Mouse (Mus musculus) heart, postnatal 10 days (tissue): ENCODE results near the gene Coq7. TPM values are rescaled to one million over a fixed set of nuclear protein-coding genes. Genes with fewer than 3 reads are reported as not detected.

Experiments used
- DNase-seq, 2 experiments: peaks; one replicate each; pipeline ENCODE4 v3.0.0; 2021
- intact Hi-C: fragments of 180-260 bp; cut with DNase I; formaldehyde crosslinking; loops from one replicate; pipeline ENCODE4 v1.15.1; 2025
- total RNA-seq, 2 experiments: library from RNA; stranded (reverse); gene quantifications; 2 replicates each; pipeline ENCODE4 v1.2.3; 2021

The Coq7 gene
- 100 to 1,000 TPM; 103 to 108 TPM for total RNA-seq

DNA sequence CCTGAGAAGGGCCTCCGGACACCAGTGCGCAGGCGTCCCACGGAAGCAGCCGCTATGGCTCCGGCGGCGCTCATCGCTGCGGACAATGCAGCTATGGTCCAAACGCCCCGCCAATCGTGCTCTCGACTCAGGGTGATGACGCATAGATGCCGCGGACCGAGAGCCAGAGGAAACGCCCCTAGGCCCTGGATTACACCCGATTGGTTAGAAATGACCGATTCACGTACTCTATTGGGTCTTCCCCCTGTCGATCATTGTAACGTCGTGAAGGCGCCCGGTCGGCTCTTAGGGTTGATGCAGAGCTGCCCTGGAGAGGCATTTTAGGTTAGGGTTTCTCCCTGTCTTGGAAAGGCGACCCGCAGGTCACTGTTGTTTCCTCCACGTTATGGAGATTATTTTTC, at the start of gene Coq7:
TSS of gene Coq7 (minus strand) at position 179 of the 401 bp plus-strand sequence.
- intact Hi-C loops: loop anchor here (2.0 kb wide), 1 partner anchor 52 kb away; the partner anchor contains the start of gene Tmc7

DNA sequence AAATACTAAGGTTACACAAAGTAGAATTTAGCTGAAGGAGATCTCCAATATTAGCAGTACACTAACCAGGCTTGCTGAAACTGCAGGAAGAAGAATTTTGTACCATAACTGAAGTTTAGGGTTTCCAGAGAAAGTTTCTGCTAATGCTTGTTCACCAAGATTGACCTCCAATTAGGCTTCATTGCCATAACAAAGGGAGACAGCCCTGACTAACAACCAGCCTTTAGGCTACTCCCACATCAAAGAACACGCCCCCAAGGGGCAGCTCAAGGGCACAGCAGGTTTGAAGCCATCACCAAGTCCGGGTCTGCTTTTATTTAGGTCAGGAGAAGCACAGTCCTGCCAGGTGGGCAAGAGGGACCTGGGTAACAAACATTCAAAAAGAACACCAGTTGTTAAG, 46.8 kb upstream of the Coq7 start:
- no peak for DNase-seq

More for the DNA sequence above, at the start of gene Coq7:
- DNase-seq: peak; percentile 97 to 98

DNA sequence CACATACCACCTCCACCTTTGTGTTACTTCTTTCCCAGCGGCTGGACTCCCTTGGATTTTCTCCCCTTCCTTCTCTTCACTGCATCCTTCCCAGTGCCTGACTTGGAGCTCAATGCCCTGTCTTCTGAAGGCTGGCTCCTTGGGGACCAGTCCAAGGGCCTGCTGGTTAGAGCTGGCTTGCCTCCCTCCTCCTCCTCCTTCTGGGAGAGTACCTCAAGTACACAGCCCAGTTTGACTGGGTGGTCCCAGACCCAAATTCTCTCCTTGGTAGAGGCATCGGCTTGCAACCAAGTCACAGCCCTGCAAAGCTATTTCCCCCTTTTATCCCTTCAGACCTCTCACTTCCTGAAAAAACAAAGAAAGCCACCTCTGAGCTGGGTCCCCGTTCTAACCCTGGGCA, 45.1 kb upstream of the Coq7 start:
- intact Hi-C loops: no loop called here
- DNase-seq: no peak

More for the DNA sequence above, 46.8 kb upstream of the Coq7 start:
- intact Hi-C loops: no loop called here

DNA sequence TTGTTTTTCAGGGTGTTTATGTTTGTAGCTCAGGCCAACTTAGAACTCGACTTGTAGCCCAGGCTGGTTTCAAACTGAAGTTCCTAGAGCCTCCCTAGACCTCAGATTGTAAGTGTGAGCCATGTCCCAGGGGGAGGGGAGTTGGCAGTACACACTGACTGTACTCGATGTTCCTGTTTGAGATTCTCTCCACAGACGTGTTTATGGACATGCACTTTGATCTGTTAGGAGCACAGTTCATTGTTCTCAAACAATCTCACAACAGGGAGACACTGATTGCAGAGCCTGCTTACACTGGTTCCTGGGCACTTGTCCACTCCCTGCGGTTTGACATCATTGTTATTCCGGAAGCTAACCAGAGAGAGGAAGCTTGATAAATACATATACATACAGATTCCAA, 38.9 kb upstream of the Coq7 start:
- DNase-seq: no peak
- intact Hi-C loops: no loop called here

DNA sequence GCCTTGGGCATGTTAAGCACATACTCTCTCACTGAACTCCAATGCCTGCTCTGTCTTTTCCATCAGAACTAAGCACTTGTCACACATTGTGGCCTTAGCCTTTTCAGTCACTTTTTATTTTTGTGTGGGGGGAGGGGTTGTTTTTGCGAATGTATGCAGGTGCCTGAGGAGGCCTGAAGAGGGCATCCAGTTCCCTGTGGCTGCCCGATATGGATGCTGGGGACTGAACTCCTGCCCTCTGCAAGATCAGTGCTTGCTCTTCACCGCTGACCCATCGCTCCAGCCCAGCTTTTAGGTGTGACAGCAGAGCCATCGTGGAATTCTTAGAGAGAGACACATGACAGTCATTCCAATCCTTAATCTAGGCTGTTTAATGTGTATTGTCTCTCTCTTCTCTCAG, 38.2 kb upstream of the Coq7 start:
- no peak for DNase-seq
- intact Hi-C loops: no loop called here

DNA sequence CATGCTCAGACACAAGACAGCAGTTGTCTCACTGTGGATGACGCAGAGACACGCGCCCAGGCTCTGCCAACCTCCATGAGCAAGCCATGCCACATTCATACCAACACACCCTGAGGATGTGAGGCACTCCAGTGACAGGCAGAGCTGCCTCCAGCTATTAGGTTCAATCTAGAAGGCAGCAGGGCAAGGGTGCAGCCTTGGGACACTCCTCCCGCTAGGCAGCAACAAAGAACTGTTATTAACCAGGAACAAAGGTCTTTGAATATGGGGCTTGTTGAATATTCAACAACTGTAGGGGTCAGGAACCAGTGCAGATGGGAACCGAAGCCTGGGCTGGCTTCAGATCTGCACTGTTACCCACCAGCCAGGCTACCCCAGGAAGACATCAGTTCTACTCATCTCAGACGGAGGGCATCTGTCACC, 36.0 kb upstream of the Coq7 start:
- no peak for DNase-seq
- intact Hi-C loops: no loop called here

DNA sequence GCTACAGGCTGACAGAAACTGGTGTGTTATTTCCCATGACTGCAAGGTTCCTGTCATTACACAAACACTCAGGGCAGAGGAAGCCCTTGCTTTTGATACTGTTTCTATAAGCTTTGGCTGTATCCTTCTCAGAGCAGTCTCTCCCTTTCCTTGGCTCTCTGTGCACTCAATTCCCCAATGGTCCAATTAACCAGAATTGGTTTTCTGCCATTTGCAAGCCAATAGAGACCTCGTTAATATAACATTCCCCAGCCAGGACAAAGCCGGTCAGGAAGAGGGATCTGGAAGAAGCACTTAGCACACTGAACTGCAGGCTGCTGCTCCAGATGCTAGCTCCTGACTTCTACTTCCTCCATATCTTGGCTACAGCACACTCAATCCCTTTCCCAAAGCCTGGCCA, 21.1 kb upstream of the Coq7 start:
- intact Hi-C loops: no loop called here
- DNase-seq: no peak

DNA sequence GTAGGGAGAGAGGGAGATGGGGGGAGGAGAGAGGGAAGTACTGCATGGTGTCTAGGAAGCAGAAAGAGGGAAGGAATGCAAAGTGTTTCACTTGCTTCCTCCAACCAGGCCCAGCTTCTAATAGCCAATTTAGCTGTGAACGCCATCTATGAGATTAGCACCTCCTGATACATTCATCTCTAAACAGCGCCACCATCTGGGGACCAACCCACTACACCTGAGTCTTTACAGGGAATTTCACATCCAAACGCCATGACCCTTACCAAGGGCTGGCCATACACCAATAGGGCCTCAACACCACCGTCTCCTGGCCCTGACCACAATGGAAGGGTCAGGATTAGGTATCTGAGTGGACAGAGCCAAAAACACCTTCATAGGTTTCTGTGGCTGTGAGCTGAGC, 20.7 kb upstream of the Coq7 start:
- DNase-seq: no peak
- intact Hi-C loops: no loop called here

DNA sequence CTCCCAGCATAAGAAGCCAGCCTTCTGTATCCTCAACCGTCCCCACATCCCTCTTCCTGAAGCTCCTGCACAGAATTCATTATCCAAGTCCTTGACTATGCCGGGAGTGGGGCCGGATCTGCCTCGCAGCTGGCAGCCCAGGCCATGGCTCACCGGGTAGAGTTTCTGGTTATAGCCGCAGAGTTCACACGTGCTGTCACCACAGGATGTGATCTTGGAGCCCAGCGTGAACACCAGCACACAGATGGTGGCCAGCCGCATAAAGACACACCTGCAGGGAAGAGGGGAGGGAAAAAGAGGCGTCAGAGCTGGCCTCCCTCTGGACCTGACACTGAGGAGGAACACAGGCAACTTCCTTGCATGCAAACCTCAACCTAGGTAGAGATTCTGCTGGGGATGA, 14.3 kb upstream of the Coq7 start:
- DNase-seq: no peak
- intact Hi-C loops: no loop called here

DNA sequence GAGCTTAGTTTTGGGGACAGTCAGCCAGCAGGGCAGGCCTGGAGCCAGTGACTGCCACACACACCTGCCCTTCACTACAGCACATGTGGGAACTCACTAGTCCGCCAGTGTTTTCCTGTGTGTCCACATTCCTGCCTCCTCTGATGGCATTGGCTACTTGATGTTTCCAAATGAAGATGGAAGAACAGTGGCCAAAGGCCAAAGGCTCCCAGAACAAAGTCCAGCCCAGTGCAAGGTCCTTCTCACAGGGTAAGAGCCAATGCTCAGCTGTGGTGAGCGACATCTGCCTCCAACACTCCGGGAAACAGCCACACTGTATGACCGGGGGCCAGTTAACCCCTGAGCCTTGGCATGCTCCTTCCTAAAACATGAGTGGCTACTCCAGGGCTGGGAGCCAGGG, 11.0 kb upstream of the Coq7 start:
- intact Hi-C loops: no loop called here
- no peak for DNase-seq

DNA sequence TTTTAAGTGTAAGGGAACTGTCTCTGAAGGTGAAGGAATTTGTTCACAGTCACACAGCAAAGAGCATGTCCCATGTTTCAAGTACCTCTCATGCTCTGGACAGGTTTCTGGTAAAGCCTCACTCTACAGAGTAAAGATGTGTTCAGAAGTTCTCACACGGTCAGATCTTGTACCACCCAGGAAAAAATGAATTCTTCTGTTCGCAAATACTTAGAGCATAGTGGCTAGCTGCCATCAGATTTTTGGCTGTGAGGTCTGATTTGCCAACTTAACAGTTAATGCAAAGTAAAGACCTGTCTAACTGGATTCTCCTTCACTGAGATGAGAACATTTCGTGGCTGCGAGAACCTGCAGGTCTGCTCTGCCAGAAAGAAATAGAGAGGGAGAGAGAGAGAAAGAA, 1.9 kb upstream of the Coq7 start:
- DNase-seq: no peak
- intact Hi-C loops: no loop called here

DNA sequence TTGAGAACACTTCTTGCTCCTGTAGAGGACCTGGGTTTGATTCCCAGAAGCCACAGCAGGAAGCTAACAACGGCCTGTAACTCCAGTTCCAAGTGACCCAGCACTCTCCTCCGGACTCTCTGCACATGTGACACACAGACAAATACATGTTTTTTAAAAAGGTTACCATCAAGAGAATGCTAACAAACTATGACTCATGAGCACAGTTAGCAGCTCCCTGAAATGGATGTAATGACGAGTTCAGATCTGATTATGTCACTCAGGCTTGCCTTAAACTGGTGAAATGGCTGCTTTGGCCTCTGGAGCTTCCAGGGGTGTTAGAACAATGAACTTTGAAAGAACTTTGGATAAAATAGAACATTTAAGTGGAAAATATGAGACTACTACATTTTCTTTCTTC, 1.2 kb upstream of the Coq7 start:
- intact Hi-C loops: no loop called here
- no peak for DNase-seq

DNA sequence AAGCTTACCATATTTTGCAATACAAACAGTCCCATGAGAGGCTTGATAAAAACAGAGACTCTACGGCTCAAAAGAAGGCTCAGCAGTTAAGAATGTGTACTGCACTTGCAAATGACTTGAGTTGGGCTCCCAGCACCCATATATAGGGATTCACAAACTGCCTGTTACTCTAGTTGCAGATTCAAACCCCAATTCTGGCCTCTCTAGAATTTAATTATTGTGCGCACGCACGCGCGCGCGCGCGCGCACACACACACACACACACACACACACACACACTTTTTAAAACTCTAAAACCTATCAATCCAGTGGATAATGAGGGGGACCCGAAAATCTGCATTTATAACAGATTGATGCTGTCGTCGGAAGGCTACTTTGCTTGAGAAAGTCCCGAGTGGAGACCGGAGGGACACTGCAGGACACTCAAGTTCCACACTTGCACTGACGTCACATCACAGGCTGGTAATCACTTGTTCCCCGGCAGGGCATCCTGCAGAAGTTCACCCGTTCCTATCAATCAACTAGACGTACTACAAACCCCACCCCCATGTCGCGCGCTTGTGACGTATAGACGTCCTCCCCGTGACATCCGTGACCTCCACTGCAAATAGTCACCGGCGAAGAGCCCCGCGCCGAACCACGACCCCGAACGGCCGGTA, 508 bp downstream of the Coq7 start:
- intact Hi-C loops: loop anchor here (2.0 kb wide), 1 partner anchor 52 kb away; the partner anchor contains the start of gene Tmc7
- DNase-seq: peak; percentile 97 to 98

DNA sequence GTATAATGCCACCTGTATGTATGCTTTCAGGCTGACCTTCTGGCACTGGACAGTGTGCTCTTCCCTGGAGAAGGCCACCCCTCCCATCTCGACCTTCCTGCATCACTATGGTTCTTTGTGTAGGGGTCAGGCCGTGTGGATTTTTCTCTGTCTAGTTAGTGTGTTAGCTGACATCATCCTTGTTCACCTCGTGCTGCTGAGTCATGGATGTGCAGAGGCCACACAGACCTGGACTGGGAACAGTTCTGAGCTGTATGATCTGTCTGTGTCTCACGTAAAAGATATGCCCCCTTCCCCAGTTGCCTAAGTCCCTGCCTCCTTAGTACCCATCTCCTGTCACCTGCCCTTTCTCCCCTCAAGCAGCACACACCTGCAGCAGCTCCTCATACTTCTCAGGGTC, 6.2 kb downstream of the Coq7 start:
- no peak for DNase-seq
- intact Hi-C loops: no loop called here

DNA sequence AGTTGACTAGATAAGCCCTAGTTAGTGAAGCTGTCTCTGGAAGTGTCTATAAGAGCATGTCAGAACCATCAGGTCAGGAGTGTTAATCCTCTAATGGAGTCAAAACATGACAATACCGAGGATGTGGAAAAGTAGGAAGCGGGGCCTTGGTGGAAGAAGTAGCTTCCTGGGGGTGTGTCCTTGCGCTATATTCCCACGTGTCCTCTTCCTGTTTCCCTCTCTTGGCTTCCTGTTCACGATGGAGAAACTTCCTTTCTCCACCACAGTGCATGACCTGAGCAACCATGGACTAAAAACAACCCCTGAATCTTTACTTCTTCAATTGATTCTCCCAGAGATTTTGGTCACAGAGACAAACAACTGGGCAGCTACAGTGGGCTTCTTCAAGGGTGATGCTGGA, 11.1 kb downstream of the Coq7 start:
- intact Hi-C loops: no loop called here
- no peak for DNase-seq

DNA sequence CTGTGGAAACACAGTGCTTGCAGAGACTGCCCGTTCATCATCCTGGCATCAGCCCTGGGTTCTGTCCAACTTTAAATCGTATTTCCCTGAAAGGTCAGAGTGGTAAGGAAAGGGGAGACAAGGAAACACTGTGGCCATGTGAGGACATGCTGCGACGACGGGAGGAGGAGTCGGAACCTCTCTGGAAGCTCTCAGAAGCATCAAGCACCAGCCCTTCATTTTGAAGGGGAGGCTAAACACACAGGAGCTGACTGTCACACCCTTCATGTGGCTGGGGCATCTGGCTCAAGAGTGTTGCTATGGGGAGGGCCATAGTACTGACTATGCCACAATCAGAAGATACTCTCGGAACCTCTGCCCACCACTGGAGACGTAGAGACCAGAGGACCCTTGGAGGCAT, 13.5 kb downstream of the Coq7 start:
- no peak for DNase-seq
- intact Hi-C loops: no loop called here

DNA sequence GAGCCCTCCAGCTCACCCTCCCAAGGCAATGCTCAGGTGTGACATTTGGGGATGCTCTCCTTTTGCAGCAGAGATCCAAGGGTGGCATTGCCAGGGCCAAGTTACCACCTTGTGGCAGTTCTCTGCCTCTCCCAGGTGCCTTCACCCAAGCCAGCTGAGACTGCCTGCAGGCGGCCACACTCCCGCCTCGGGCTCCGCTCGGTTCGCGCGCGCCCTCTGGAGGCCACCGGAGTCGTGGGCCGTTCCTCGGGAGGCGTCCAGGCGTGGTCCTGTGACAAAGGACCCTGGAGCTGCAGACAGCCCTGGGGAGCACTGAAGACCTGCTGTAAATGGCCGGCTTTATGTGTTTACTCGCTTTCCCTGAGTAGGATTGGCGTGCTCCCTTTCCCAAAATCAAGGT, 14.5 kb downstream of the Coq7 start:
- intact Hi-C loops: loop anchor here (1.0 kb wide), 3 partner anchors 27 to 213 kb away; partner anchors contain the start of genes Itpripl2 and Syt17
- DNase-seq: peak; percentile 81 to 92

DNA sequence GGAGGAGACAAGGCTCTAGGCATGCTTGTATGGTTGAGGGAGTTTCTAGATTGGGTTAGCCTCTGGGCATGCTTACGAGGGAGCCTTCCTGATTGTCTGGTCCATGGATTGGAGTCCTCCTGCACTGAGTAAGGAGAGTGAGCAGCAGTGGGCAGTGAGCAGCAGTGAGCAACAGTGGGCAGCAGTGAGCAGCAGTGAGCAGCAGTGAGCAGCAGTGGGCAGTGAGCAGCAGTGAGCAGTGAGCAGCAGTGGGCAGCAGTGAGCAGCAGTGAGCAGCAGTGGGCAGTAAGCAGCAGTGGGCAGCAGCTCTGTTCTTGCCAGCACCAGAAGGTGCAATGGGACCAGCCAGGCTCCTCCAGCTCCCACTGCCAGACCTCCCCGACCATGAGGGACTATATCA, 15.3 kb downstream of the Coq7 start:
- intact Hi-C loops: loop anchor here (1.0 kb wide), 3 partner anchors 27 to 213 kb away; partner anchors contain the start of genes Itpripl2 and Syt17
- peak in 1 of 2 experiments; percentile 18 for DNase-seq

DNA sequence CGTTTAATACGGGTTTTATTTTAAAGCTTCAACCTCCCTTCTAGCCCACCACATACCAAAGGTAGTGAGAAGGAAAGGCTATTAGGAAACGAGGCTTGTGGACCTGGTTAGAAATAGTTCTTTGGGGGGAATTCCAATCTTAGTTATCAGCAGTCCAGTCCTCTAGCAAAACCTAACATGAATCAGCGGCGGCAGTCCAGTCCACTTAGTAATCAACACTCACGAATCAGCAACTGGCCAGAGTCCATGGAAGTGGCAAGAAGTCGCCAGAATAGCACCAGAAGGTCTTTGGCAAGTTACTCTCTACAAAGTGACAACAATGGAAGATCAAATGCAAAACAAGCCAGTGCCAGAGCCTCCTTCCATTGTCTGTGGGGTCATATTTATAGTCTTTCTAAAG, 24.6 kb downstream of the Coq7 start:
- no peak for DNase-seq
- intact Hi-C loops: no loop called here

DNA sequence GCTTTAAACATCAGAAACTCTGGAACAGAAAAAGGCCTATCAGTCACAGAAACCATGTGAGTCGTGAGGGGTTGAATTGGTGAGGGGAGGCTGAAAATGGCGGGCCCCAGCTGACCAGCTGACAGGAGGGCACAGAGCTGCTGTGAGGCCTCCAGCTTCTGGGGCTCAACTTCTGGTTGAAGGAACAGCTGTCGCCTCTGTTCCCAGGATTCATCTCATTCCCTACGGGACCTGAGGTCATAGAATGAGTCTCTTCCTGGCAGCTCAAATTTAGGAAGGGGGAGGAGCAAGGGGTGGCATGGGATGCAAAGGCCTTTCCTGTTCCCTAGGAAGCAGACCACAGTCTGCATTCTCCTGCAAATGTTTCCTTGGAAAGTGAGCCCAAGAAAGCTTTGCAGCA, 29.3 kb downstream of the Coq7 start:
- DNase-seq: peak in 1 of 2 experiments; percentile 46
- intact Hi-C loops: no loop called here

DNA sequence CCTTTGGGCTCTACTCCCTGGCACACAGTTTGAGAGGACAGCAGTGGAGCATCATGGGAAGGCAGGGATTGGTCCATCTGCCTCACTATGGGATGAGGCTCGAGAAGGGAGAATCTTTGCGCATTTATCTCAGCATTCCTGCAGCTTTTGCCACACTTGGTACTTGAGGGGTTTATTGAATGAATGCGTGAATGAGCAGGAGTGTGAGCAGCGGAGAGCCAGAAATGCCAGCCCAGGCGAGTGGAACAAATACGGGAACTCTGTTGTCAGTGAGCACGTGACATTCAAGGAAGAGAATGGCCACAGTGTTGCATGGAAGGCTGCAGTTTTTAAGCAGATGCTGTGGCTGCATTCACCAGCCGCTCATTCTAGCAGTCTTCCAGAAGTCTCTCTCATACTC, 30.8 kb downstream of the Coq7 start:
- intact Hi-C loops: no loop called here
- DNase-seq: no peak

DNA sequence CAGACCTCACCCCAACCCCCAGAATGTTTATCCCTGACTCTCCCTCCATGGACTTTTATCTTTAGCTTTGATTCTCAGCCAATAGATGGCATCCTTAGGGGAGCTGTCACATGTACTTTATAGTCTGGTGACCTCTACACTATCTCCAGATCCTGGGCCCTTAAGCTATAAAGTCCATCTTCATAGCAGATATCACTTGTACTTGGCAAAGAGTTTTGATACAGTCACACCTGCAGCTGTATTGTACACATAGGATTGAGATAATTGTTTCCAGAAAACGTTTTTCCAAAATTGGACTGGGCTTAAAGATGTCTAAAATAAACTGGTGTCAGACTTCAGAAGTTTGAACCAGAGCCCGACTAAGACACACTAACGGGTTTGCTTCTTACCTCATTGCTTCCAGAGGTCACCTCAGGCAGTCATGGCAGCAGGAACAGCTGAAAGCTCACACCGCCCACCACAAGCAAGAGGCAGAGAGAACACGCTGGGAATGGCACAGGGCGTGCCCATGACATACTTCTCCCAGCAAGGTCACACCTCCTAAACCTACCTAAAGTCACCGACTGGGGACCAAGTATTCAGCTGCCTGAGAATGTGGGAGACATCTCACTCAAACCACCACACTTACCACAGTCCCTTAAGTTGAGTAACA, 33.2 kb downstream of the Coq7 start:
- intact Hi-C loops: no loop called here
- no peak for DNase-seq
